Mouse (Mus musculus) embryonic fibroblast, embryonic 13.5 days (primary cell): ENCODE results near the gene Spen.

ENCODE experiments used
- CTCF ChIP-seq: IDR thresholded peaks from 2 replicates; pipeline ENCODE4 v1.5.1; 2011; ENCODE audit warnings: mild to moderate bottlenecking, control low read depth, low read length, moderate library complexity, borderline replicate concordance; ENCODE audit not compliant: insufficient read depth
- POLR2A ChIP-seq: IDR thresholded peaks from 2 replicates; pipeline ENCODE4 v1.6.1; 2011; ENCODE audit warnings: low read depth, mild to moderate bottlenecking, control low read depth, low read length, moderate library complexity

DNA sequence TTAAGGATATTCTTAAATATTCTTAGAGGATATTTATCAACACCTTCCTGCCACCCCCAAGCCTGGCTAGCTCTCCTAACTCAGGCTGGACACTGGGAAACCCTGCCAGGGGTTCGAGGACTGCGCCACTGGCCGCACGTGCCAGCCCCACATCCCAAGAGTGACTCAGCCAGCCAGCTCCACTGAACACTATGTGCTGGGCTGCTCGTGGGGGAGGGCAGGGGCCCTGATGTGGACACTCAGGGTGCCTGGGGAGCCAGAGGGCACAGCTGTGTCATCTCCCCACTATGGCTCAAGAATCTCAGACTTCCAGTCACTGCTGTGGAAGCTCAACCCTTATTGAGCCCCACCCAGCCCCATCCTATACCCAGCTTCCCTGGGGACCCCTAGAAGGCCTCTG lies 115.1 kb downstream of the Spen start:
- TF ChIP-seq CTCF (no peak), POLR2A (no peak)
